Mouse (Mus musculus) ES-E14 (cell line): Measurements from ENCODE around the gene Nmur1.

Experiments
- CHD2 ChIP-seq: IDR thresholded peaks from 2 replicates; pipeline ENCODE4 v1.6.1; 2014; ENCODE audit warnings: mild to moderate bottlenecking, low read depth, low read length, inconsistent platforms
- HCFC1 ChIP-seq: IDR thresholded peaks from 2 replicates; pipeline ENCODE4 v1.6.1; 2012; ENCODE audit warnings: low read length, inconsistent platforms, borderline replicate concordance; ENCODE audit not compliant: insufficient read depth
- ZC3H11A ChIP-seq: IDR thresholded peaks from 2 replicates; pipeline ENCODE4 v1.6.1; 2012; ENCODE audit warnings: low read depth, mild to moderate bottlenecking, inconsistent platforms, low read length, borderline replicate concordance

DNA sequence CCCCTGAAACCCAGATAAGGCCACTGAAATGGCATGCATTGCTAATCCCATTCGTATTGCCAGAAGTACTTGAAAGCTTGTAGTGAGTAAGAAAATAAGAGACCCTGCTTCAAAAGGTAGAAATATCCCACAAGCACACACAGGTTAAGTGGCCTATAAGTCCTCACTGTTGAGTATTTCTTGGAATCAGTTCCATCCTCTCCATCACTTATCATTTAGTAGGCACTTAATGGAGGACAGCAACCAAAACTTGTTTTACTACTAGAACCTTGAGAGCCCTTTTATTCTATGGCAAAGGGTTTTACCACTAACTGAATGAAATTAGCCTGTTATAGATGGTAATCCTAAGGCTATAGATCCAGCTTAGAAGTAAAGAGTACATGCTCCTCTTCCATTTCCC, 77.9 kb downstream of the Nmur1 start:
- TF ChIP-seq ZC3H11A (no peak), CHD2 (no peak), HCFC1 (no peak)
